Mouse (Mus musculus) layer of hippocampus, adult 8-10 months (tissue): ENCODE measurements around the gene Rbm44. TPM values are rescaled to one million over a fixed set of nuclear protein-coding genes. Genes with fewer than 3 reads are reported as not detected.
A peak's percentile ranks its signal among the peaks of the same experiment; 100 is the strongest.

Experiments
- DNase-seq, 2 experiments: peaks; one replicate each; pipeline ENCODE4 v3.0.0; 2022; ENCODE audit warnings: low spot score in 2 of 2
- total RNA-seq, 4 experiments: library from RNA; stranded (reverse); gene quantifications; 2 replicates each; pipeline ENCODE4 v1.2.4; 2022

Rbm44 gene
- total RNA-seq: under 1 TPM in 1 of 4 experiments, not detected in 3; 0.23 TPM

DNA sequence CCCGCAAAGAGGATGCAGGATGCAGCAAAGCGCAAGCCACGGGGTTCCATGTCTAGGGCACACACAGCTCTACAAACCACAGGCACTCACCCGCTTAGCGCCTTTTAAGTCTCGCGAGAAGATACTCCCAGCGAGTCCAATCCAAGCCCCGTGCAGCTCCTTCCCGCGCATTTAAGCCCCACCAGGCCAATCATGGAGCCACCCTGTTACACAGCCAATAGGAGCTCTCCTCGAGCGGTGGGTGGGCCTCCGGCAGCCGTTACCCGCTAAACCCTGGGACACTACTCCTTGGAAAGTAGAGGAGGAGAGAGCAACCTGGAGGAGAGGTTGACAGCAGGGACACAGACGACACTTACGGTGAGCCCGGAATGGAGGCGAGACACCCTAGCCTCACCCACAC lies at the start of gene Rbm44:
Gene Rbm44, plus strand, starts transcription at position 277 of the 400 bp plus-strand sequence.
- no peak for DNase-seq

DNA sequence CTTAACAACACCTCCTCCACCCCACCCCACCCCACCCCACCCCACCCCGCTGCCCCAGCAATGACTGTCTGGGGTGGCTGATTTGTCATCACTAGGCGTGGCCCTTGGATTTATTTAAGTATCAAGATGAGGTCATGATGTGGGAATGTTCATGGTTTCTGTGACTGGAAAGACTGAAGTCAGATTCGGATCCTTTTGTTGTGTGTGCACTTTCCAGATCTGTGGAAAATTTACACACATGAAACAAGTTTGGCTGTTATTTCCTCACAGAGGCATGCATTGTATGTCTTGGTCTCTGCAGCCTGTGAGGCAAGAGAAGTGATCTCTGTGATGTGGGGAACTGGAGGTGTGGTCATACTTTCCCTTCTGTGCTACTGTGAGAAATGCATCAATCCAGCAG lies 49.6 kb upstream of the Rbm44 start:
- DNase-seq: no peak

DNA sequence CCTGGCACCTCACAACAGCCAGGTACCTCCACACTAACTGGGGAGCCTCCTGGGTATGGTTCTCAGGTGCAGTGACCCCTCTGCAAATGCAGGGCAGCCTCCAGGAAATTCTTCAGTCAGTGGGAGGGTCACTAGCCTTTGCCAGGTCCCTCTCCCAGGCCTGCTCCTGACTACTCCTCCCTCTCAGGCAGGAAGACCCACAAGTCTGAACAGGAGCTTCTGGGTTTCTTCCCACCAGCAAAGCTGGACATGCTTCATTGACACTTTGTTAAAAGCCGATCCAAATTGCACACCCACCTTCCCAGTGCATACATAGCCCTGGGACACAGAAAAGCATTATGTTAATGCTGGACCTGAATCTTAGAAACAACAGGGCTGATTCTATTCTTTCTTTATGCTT lies 49.0 kb upstream of the Rbm44 start:
- no peak for DNase-seq

DNA sequence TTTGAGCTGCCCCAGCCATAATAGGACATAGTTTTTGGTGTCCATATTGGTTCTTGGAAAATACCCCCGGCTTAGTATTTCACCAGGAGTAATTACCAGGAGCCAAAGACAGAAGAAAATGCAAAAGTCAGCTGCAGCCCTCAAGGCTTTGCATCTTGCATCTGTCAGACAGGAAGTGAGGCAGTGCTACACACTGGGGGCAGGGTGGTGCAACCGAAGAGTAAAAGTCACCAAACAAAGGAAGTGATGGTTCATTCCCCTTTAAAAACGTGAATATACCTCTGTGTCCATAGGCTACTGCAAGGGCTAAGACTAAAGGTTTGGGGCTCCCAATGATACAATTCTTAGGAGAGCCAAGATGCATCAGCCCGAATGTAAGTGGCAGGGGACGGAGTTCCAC lies 48.4 kb upstream of the Rbm44 start:
- DNase-seq: no peak

DNA sequence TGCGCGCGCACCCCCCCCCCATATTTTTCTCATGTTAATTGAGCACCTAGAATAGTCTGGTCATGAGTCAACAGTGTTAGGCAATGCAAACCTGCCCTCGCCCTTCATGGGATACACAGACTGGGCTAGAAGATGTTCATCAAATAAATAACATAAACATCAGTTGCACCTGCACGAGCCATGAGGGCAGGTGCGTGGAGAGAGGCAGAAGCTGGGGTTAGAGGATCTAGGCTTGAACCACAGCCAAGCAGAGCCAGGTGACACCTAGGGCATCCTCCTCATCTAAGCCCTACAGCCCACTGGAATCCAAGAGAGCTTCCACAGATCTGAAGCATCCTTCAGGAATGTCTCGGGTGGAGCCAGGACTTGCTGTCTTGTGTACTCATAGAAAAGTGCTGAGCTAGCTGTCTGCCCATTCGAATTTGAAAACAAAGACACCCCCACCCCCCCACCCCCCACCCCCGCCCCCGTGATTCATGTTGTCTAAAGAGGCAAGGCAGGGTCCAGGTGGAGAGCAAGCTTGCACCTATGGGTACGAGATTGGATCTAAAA lies 47.5 kb upstream of the Rbm44 start:
- no peak for DNase-seq

DNA sequence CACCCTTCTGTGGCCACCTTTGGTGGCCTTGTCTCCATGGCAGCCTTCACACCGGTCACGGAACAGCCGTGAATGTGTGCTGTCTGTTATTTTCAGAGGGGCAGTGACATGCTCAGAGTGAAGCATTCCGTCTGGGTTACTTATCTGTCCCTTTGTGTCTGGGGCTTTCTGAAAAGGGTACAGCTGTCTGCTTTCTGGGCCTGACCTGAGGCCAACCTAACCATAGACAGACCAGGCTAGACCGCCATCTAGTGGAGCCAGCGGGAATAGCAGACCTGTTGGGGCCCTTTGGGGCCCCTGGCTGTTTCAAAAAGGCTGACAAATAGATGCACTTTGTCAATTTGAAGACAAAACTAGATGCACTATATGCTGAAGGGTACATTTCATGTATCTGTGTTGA lies 46.0 kb upstream of the Rbm44 start:
- peak; percentile 45 to 68 for DNase-seq

DNA sequence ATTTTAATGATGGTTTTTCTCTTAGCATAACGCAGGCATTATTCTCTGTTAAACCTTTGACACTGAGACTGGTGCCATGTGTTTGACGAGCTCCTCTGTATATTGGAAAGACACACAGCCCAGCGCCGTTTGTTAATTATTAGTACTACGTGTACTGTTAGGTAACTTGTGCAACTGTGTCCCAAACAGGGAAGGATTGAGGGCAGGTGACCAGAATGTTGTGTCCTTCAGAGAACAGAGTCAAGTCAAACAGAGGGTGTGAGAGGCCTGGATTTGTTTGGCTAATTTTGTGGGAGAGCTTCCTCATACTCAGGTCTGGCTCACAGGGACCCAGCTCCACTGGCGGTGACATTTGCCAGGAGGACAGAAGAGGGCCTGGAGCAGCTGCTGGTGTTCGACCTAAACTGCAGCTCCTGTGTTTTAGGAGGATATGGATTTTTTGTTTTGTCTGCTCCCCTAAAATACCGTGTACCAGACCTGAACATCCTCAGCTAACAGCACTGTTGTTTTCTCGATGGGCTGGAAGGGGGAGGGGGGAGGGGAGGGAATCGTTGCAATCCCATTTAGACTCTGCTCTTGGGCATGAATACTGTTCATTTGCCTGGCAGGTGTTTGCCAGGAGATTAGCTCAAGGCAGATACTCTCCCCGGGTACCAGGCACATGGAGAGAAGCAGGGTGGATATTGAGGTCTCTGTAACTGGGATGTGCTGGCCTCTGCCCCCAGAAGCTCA lies 43.0 kb upstream of the Rbm44 start:
- no peak for DNase-seq

DNA sequence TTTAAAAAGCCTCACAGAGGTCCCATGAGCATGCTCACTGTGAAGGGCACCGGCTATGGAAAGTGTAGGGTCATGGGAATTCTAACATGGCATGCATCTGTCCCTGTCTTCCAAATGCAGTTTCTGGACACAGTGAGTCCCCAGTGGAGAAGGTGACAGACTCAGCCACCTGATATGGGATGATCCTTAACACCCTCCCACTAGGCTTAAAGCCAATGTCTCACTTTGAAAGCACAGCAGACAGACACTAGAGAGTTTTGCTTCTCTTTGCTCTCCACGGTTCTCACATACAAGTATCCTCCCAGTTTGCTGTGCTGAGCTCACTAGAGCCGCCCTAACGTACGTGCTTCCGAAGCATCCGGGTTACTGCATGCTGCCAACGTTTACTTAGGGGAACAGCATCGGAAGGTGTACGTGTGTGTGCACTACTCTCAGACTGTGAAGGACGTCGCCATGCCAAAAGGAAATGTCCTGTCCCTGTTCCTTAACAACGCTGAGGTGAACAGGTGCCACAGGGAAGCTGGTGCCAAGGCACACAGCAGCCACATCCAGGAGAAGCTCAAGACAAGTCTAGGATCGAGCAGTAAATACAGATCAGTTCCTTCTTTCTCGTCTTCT lies 41.4 kb upstream of the Rbm44 start:
- DNase-seq: no peak

DNA sequence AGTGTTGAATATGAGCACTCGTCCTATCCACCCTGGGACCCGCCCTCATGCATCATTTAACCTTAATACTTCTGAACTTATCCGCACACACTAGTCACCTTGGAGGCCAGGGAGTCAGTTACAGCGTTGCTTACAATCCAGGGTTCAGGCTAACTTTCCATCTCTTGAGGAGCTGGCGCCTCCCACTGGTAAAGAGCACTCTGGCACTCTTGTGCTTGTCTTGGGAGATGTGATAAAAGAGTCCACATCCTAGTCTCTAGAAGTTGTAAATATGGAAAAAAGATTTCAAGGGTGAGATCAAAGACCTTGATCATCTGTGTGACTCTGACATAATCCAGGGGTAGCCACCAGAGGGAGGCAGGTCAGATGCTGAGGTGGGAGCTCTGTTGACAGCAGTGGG lies 37.3 kb upstream of the Rbm44 start:
- DNase-seq: no peak

DNA sequence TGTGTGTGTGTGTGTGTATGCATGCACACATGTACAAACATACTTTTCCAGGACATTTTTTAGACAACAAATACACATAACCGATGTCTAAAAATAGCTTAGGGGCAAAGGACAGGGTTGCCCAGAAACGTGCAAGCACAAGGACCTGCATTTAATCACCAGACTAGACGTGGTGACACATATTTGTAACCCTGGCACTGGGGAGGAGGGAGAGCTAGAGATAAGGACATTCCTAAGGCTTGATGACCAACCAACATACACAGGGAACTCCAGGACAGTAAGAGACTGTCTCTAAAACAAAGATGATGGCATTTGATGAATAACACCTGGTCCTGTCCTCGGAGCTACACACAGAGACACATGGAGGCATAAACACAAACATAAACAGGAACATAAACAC lies 35.6 kb upstream of the Rbm44 start:
- no peak for DNase-seq

DNA sequence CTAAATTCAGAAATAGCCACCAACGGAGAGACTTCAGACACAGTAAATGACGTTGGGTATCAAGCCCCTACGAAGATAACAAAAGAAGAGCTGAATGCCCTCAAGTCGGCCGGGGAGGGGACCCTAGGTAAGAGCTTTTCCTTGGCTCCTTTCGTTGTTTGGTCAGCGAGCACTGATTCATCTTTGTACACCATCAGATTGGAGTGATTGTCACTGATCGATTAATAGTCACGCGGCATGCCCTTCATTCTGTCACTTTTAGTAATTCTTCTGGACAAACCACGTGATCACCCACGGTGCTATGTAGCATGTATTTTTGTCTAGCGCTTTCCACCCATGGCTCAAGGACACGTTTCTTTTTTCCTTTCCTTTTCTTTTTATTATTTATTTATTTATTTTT lies 32.7 kb upstream of the Rbm44 start:
- no peak for DNase-seq

DNA sequence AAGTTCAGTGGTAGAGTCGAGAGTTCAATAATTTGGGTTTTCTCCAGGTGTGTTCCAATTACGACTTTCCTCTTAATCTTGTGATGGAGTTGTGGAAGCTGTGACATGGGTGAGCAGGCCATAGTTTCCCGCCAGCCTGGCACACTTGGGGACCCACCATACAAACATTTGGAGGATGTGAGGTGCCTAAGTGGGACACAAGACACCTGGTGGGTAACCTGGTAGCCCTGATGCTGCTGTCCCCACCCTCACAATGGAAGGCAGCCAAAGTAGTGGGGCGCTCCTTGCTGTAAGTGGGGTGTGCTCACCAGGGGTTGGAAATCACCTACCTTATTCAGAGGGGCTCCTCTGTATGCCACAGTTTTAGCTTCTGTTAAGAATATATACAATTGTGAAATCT lies 32.3 kb upstream of the Rbm44 start:
- DNase-seq: no peak

DNA sequence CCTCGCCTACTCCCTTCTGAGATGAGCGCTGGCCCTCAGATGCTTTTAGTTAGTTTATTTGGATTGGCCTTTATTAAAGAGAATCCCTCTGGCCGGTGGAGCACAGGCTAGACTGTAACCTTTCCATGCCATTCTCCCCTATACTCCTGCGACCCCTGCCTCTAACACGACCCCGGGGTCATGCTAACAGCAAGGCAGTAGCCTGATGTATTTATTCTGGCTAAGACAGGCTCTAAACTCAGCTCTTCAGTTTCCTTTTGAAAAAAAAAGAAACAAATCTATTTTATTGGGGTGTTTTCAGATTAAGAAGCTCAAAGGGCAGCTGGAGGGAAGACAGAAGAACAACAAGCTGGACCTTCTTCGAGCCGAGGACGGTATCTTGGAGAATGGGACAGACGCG lies 22.8 kb upstream of the Rbm44 start:
- DNase-seq: no peak

DNA sequence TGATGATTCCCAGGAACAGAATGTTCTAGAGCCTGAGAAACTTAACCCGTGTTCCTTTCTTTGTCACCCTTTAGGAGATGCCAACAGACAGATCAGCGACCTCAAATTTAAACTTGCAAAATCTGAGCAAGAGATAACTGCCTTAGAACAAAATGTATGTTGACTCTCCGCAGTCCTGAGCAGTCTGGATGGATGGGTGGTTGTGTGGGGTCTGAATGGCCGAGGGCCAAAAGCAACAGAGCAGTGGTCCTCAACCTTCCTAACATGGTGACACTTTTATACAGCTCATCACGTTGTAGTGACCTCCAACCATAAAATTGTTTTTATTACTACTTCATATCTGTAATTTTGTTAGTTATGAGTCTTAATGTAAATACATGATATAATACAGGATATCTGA lies 21.9 kb upstream of the Rbm44 start:
- DNase-seq: no peak

DNA sequence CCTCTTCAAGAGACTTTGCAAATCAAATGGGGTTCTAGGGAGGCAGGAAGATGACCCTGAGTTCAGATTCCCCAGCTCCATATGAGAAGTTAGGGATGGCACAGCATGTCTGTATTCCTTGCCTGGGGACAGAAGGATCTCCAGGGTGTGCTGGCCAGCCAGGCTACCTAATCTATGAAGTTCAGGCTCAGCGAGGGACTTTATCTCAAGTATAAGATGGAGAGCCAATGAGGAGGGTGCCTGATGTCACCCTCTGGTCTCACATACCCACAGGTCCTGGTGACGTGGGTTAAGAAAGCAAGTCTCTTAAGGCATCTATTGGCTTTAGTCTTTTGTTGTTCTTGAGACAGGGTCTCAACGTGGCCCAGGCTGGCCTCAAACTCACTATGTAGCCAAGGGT lies 21.4 kb upstream of the Rbm44 start:
- DNase-seq: no peak

DNA sequence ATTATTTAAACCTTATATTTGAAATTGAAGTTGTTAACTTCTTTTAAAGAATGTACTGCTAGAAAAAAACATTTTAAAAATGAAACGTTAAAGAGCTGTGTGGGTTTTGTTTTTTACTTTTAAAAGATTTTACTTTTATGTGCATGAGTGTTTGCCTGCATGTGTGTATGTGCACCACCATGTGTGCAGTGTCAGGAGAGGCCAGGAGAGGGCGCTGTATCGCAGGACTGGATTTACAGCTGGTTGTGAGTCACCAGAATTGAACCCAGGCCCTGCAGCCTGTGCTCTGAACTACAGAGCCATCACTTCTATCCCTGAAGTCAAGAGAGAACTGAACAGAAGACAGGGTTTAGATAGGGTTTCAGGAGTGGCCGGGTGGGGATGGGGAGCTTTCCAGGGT lies 16.0 kb upstream of the Rbm44 start:
- DNase-seq: no peak

DNA sequence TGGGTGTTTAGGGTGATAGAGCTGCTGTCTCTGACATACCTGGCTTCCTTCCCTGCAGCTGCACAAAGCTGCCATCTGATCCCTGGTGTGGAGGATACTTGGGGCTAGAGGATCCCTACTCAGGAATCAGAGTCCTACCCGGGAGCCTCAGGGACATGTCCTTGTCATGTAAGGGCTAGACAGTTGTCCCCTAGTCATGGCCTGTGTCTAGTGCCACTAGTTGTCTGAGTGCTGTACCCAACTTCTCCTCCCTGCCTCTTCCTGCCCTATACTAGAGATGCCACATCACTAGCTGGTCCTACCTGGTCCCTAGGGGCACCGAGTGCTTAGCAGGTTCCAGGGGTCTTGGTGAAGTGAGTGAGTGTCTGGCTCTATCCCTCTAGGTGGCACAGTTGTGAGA lies 7.9 kb upstream of the Rbm44 start:
- DNase-seq: no peak

DNA sequence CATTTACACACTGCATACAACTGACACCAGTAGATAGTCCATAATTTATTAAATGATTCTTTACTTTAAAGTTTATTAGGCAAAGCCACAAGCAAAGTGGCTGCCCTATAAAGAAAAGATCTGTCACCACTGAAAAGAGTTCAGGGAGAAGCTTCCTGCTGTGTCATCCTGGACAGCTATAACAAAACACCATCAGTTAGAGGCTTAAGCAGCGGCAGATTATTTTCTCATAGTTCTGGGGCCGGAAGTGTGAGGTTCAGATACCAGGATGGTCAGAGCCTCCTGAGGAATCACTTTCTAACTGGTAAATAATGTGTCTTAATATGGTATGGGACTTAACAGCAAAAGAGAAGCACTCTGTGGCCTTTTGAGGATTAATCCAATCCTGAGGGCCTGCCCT lies 6.6 kb downstream of the Rbm44 start:
- no peak for DNase-seq

DNA sequence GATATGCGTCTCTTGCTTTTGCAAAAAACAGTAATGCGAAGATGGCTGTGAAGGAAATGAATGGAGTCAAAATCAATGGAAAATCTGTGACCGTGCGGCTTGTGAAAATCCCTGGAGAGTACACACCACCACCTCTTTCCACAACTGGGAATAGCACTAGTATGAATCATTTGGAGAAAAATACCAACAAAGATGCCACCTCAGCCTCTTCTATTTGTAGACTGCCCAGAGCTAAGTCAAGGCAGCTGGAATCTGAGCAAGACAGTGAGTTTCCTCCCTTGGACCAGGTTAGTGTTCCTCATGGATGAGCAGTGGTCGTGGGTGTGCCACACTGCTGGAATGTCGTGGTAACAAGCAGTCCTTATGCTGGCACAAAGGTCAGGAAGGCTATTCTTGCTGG lies 21.9 kb downstream of the Rbm44 start:
- DNase-seq: no peak

DNA sequence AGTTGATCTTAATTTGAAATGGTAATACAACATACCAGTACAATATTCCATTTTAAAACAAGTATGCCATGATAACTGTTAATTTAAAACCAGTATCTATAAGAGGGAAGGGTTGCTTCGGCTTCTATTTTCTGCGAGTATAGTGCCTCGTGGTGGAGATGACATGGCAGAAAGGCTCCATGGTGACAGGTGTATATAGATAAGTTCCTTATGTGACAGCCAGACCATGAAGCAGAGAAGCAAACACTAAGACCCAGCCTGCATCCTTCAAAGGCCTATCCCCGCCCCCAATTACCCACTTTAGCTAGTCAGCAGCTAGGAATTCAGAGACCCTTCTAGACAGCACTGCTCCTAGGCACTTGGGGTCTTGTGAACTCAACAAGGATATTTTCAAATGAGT lies 24.3 kb downstream of the Rbm44 start:
- DNase-seq: no peak

DNA sequence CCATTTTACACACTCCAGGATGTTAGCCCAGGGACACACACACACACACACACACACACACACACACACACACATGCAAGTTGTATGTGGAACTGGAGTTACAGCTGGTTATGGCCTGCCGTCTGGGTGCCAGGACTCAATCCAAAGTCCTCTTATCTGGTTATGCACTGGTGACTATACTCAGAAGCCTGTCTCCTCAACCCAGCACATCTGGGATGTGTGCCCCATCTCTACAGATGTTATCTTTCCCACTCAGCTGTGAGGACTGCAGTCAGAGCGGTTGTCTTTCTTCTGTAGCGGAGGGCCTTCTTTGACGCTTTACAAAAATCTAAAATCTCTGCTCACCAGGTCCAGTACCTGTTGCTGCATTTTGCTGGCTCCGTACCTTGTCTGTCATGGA lies 29.9 kb downstream of the Rbm44 start:
- no peak for DNase-seq

DNA sequence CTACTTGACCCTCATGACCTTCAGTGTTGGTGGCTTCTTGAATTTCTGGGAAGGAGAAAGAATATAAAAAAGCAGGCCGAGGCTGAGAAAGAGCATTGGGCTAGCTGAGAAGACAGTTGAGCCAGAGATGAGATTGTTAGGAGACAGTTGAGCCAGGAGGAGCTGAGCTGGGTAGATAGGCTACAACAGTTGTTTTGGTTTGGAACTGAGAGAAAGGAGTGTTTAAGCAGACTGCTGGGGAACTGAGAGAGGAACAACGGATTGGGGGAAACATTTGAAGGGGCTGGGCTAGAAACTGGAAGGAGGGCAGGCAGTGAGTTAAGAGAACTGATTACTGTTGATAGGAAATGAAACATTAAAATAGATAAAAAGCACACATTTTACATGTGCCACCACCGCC lies 31.1 kb downstream of the Rbm44 start:
- DNase-seq: no peak

DNA sequence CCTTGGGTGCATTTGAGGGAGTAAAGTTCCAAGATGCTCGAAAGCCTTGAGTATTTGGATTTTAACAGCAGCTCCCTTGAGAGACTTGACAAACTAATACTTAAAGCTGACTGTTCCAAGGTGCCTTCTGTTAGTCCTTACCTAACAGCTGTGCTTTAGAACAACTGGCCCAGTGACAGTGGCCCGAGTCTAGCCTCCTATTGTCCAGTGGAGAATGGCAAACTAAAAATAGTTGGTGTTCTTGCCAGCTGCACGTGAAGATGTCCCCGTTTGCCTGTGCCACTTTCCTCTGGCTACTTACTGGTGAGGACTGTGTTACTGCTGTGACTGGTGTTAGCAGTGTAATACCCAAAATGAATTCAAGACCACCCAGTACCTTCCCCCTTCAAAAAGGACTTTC lies 32.0 kb downstream of the Rbm44 start:
- DNase-seq: no peak
